Mouse (Mus musculus): ENCODE data around the gene 4931428F04Rik. TPM values are rescaled to one million over a fixed set of nuclear protein-coding genes. Genes with fewer than 3 reads are reported as not detected.

Gene 4931428F04Rik
- polyA plus RNA-seq, 1 experiment from 2014 or later: 34.2 TPM

DNA sequence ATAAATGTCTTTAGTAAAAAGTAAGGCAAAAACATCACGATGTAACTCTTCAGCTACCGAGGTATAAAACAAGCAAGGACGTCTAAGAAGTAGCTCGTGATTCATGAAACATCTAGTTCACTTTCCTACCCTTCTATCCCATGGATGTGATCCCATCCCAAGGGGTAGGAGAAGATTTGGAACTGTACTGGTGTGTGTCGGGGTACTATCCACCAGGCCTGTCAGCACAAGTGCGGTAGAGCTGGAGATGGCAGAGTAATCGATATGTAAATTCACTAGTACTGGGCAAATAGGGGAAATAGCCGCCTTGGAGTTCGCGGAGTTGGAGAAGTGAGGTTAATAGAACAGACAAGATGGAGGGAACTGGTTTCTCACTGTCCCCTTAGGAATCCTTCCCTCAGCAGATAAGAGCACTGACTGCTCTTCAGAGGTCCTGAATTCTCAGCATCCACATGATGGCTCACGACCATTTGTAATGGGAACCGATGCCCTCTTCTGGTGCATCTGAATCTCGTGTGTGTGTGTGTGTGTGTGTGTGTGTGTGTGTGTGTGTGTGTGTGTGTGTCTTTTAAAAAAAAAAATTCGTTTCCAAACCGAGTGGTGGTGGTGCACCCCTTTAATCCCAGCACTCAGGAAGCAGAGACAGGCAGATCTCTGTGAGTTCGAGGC, 26.3 kb downstream of the 4931428F04Rik start:
- Histone ChIP-seq H3K4me1 (ENCODE audit: control insufficient read depth, insufficient read depth, low read length) (peaks cover 18% of the 10 kb centered on the region), H3K36me3 (ENCODE audit: control insufficient read depth, insufficient read depth, low read length) (no peaks in the 10 kb centered on the region), H3K4me2 (no peak overlapping the region), H3K27me3 (ENCODE audit: control insufficient read depth, insufficient read depth, low read length) (peaks cover 86% of the 10 kb centered on the region), H3K9ac (ENCODE audit: low read length) (no peak overlapping the region), H3K27ac (ENCODE audit: low read depth, low read length) (no peak overlapping the region), H3K9me3 (ENCODE audit: control insufficient read depth, low read length) (no peaks in the 10 kb centered on the region; the same call in 1 of the 2 replicates), H3K4me3 (ENCODE audit: low read depth, low read length) (no peak overlapping the region)
- DNase-seq (ENCODE audit: low spot score, missing footprints) (peak; percentile 83), ATAC-seq (ENCODE audit: low FRiP score) (no peak)
- WGBS: 38% methylated on average over 16 of the region's 16 CpGs

DNA sequence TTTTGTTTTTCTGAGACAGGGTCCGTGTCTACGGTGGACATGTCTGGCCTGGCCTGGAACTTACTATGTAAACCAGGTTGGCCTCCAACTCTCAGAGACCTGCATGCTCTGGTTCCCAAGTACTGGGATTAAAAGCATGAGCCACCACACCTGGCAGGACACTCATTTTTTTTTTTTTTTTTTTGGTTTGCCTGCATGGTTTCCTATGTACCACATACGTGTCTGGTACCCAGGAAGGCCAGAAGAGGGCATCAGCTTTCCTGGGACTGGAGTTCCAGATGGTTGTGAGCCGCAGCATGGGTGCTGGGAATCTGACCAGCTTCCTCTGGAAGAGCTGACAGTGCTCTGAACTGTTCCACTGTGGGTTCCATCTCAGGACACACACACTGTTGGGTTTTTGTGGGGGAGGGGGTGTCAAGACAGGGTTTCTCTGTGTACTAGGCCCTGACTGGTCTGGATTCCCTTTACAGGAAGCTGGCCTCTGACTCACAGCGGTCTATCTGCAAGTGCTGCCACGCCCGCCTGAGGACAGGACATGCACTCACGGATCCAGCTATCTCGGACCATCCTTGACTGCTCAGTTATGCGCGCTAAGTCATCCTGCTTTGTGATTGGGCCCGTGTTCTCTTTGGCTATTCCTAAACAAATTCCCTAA, 28.2 kb downstream of the 4931428F04Rik start:
- H3K9ac ChIP-seq (ENCODE audit: low read length): no peak overlapping the region
- H3K36me3 ChIP-seq (ENCODE audit: control insufficient read depth, insufficient read depth, low read length): no peaks in the 10 kb centered on the region
- no peak overlapping the region for H3K4me2 ChIP-seq
- 88% methylated on average over 12 of the region's 12 CpGs for WGBS
- no peak overlapping the region for H3K27ac ChIP-seq (ENCODE audit: low read depth, low read length)
- no peaks in the 10 kb centered on the region; the same call in 1 of the 2 replicates for H3K9me3 ChIP-seq (ENCODE audit: control insufficient read depth, low read length)
- DNase-seq (ENCODE audit: low spot score, missing footprints) (peak; percentile 53), ATAC-seq (ENCODE audit: low FRiP score) (no peak)
- H3K4me3 ChIP-seq (ENCODE audit: low read depth, low read length): no peak overlapping the region
- peaks cover 81% of the 10 kb centered on the region for H3K27me3 ChIP-seq (ENCODE audit: control insufficient read depth, insufficient read depth, low read length)
- peaks cover 15% of the 10 kb centered on the region for H3K4me1 ChIP-seq (ENCODE audit: control insufficient read depth, insufficient read depth, low read length)

DNA sequence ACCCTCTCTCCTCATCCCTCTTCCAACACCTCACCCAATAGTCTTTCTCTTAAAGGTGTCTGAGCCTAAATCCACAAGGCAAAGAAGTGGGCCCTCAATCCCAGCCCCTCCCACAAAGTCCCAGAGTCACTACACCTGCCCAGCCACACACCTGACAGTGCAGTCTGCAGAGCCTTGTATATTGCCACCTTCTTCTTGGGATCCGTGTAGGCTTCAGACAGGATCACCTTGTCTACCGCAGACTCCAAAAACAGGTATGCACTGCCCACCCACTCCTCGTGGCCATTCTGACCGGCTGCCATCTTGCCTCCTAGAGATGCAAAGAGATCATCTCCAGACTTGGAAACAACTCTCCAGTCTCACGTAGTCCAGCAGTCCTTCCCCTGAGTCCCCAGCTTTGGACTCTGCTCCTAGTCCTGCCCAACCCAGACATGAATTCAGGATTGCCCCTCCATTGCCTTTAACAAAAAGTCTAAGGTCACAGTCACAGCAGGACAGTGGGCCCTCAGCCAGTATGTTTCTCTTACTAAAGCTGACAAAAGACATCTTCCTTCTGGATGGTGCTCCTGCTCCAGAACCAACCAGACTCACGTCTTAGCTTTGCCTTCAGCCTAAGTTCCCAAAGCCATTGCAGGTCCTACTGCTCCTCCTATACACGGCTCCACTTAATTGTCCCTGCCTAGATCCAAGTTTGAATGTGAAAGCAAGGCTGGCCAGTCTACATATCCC, 29.1 kb downstream of the 4931428F04Rik start:
- H3K9me3 ChIP-seq (ENCODE audit: control insufficient read depth, low read length): no peaks in the 10 kb centered on the region; the same call in 1 of the 2 replicates
- H3K4me2 ChIP-seq: no peak overlapping the region
- ATAC-seq (ENCODE audit: low FRiP score): no peak

DNA sequence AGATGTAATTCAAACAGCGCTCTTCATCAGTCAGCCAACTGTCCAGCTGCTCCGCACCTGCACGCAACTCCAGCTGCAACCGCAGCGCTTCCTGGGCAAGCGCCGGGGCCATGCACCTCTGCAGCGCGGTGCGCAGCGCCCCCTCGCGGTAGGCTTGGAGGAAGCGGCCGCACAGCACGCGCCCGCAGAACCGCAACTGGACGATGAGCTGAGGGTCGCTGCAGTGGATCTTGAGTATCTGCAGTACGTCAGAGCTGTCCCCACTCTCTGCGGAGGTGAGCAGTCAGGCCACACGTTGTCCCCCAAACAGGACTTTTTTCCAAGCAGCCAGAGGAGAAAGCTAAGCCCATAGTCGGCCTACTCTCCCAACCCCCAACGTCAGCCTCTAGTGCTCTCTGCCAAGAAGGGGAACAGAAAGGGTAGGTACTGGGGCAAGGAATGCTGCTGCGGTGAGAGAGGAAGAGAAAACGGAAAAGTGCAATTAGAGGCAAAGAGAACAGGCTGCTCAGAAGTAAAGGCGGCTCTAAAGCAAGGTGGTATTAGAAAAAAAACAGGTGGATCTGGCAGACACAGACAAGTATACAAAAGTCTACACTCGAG, 29.8 kb downstream of the 4931428F04Rik start:
- Histone ChIP-seq H3K4me1 (ENCODE audit: control insufficient read depth, insufficient read depth, low read length) (peaks cover 17% of the 10 kb centered on the region), H3K9ac (ENCODE audit: low read length) (peak overlapping the region; percentile 24; the same call in 1 of the 2 replicates), H3K9me3 (ENCODE audit: control insufficient read depth, low read length) (no peaks in the 10 kb centered on the region; the same call in 1 of the 2 replicates), H3K4me2 (peak overlapping the region; percentile 67), H3K4me3 (ENCODE audit: low read depth, low read length) (peak overlapping the region; percentile 38), H3K36me3 (ENCODE audit: control insufficient read depth, insufficient read depth, low read length) (no peaks in the 10 kb centered on the region), H3K27me3 (ENCODE audit: control insufficient read depth, insufficient read depth, low read length) (peaks cover 74% of the 10 kb centered on the region), H3K27ac (ENCODE audit: low read depth, low read length) (no peak overlapping the region)
- peak; percentile 62 for ATAC-seq (ENCODE audit: low FRiP score)
- WGBS: 4% methylated on average over 30 of the region's 30 CpGs
- peak; percentile 98 for DNase-seq (ENCODE audit: low spot score, missing footprints)

More for the DNA sequence above, 29.1 kb downstream of the 4931428F04Rik start:
- H3K36me3 ChIP-seq (ENCODE audit: control insufficient read depth, insufficient read depth, low read length): no peaks in the 10 kb centered on the region
- DNase-seq (ENCODE audit: low spot score, missing footprints): peak; percentile 77
- H3K4me3 ChIP-seq (ENCODE audit: low read depth, low read length): no peak overlapping the region
- no peak overlapping the region for H3K27ac ChIP-seq (ENCODE audit: low read depth, low read length)
- WGBS: 59% methylated on average over 7 of the region's 7 CpGs
- no peak overlapping the region for H3K9ac ChIP-seq (ENCODE audit: low read length)
- H3K27me3 ChIP-seq (ENCODE audit: control insufficient read depth, insufficient read depth, low read length): peaks cover 80% of the 10 kb centered on the region
- H3K4me1 ChIP-seq (ENCODE audit: control insufficient read depth, insufficient read depth, low read length): peaks cover 15% of the 10 kb centered on the region

DNA sequence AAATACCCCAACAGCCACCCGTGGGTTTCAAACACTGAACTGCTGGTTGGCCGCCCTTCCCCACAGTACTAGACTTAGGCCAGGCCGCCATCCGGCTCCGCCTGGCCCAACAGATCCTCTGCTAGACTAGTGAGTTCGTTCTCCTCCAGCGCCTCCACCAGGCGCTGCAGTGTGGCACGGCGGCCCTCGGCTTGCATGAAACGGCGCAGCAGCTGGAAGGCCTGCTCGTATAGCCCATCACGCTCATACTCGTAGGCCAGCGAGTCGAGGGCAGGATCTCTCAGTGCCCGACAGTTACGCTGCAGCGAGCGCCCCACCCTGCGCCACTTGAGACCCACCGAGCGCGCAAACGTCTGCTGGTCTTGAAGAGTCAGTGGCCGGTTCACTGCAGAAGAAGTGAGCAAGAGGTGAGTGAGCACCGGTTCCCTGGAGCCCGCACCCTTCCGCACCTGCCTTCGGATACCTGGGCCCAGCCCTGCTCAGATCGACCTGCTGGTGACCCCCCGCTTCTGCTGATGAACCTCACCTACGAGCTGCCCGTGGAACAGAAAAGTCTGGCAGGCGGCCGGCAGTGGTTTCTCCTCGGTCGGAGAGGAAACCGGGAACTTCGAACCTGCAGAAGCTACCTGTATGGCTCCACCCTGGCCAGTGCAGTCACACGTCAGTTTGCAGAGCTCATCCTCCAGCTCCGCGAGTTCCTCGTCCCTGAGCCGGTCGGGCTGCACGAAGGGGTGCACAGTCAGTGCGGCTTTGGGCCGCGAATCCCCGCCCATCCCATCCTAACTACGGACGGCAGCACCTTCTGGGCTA, 30.5 kb downstream of the 4931428F04Rik start:
- H3K4me1 ChIP-seq (ENCODE audit: control insufficient read depth, insufficient read depth, low read length): peaks cover 20% of the 10 kb centered on the region
- no peak overlapping the region for H3K27ac ChIP-seq (ENCODE audit: low read depth, low read length)
- ATAC-seq (ENCODE audit: low FRiP score) (peak; percentile 54), DNase-seq (ENCODE audit: low spot score, missing footprints) (peak; percentile 96)
- no peaks in the 10 kb centered on the region for H3K36me3 ChIP-seq (ENCODE audit: control insufficient read depth, insufficient read depth, low read length)
- H3K4me3 ChIP-seq (ENCODE audit: low read depth, low read length): peak overlapping the region; percentile 38
- H3K9me3 ChIP-seq (ENCODE audit: control insufficient read depth, low read length): no peaks in the 10 kb centered on the region; the same call in 1 of the 2 replicates
- H3K27me3 ChIP-seq (ENCODE audit: control insufficient read depth, insufficient read depth, low read length): peaks cover 67% of the 10 kb centered on the region
- WGBS: 2% methylated on average over 55 of the region's 55 CpGs
- peak overlapping the region; percentile 24; the same call in 1 of the 2 replicates for H3K9ac ChIP-seq (ENCODE audit: low read length)
- peak overlapping the region; percentile 67 for H3K4me2 ChIP-seq

DNA sequence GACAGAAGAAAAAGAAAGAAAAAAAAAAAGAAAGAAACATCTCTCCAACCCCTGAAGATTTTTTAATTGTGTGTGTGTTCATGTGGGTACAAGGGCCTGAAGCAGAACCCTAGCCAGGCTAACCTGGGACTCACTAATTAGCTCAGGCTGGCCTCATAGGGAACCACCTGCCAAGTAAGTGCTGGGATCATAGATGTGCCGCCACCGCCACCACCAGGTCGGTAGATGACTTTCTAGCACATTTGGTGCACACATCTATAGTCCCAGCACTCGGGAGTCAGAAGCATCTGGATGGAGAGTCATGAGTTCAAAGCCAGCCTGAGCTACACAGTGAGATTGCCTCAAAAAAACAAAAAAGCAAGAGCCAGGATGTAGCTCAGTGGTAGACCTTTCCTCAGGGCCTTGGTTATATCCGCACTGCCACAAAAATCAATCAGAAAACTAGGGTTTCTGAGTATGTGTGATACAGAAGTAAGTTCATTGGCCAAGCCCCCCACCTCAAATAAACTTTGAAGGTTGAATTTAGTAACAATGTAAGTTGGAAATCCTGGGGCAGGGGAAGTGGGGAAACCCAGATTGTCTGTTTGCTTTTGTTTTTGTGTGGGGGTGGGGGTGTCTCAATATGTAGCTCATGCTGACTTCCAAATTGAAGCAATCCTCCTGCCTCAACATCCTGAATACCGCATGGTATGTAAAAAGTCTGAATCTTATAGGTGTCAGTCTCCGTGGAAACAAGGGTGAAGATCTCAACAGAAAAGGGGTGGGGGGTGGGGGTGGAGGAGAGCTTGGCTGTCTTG, 32.1 kb downstream of the 4931428F04Rik start:
- Histone ChIP-seq H3K9me3 (ENCODE audit: control insufficient read depth, low read length) (no peaks in the 10 kb centered on the region), H3K4me3 (ENCODE audit: low read depth, low read length) (no peak overlapping the region), H3K27me3 (ENCODE audit: control insufficient read depth, insufficient read depth, low read length) (peaks cover 54% of the 10 kb centered on the region), H3K36me3 (ENCODE audit: control insufficient read depth, insufficient read depth, low read length) (no peaks in the 10 kb centered on the region), H3K9ac (ENCODE audit: low read length) (no peak overlapping the region), H3K4me2 (no peak overlapping the region), H3K27ac (ENCODE audit: low read depth, low read length) (no peak overlapping the region), H3K4me1 (ENCODE audit: control insufficient read depth, insufficient read depth, low read length) (peaks cover 20% of the 10 kb centered on the region)
- 61% methylated on average over 7 of the region's 7 CpGs for WGBS
- ATAC-seq (ENCODE audit: low FRiP score): no peak
- peak; percentile 57 for DNase-seq (ENCODE audit: low spot score, missing footprints)

DNA sequence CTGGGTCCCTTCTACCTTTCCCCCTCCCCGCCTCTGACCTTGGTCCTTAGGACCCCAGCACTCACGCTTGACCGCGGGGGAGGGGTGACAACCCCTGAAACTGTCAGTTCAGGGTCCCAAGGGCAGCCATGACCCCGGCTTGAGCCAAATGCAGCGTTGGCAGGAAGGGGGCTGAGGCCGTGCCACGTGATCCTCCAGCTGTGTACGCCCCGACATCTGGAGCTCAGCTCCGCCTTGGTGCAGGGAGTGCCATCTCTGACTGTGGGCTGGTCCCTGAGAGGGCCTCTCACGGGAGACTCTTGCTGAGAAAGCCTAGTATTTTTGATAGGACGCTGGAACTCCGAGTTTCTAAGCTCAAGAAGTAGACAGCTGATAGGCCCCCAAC, 34.7 kb downstream of the 4931428F04Rik start, which contains the start of gene B3gnt9:
B3gnt9 (minus strand) TSS at position 188 of the 385 bp plus-strand sequence.
- Histone ChIP-seq H3K4me1 (ENCODE audit: control insufficient read depth, insufficient read depth, low read length) (peaks cover 20% of the 10 kb centered on the region), H3K4me2 (peak within 1 kb of the TSS; percentile 97), H3K9ac (ENCODE audit: low read length) (peak within 1 kb of the TSS; percentile 65), H3K36me3 (ENCODE audit: control insufficient read depth, insufficient read depth, low read length) (peaks cover 9% of the 10 kb centered on the region; the same call in 1 of the 2 replicates), H3K27me3 (ENCODE audit: control insufficient read depth, insufficient read depth, low read length) (peaks cover 39% of the 10 kb centered on the region), H3K27ac (ENCODE audit: low read depth, low read length) (no peak within 1 kb of the TSS), H3K9me3 (ENCODE audit: control insufficient read depth, low read length) (no peaks in the 10 kb centered on the region), H3K4me3 (ENCODE audit: low read depth, low read length) (peak within 1 kb of the TSS; percentile 51)
- ATAC-seq (ENCODE audit: low FRiP score): peak; percentile 28
- 2% methylated on average over 14 of the region's 14 CpGs for WGBS
- peak; percentile 92 for DNase-seq (ENCODE audit: low spot score, missing footprints)

All from midbrain, embryonic 11.5 days (tissue).